Mouse (Mus musculus): ENCODE data around the gene Lhfp.

GRCm38 (mm10) chr3:53100210-53100609 lies 58.9 kb downstream of the Lhfp start:
- TF ChIP-seq POLR2A (IDR thresholded peaks at IDR 0.05; ENCODE audit: borderline replicate concordance, low read depth, low read length) (no peak), CTCF (IDR thresholded peaks at IDR 0.05; ENCODE audit: low read depth, low read length) (no peak)
